Mouse (Mus musculus): ENCODE measurements around the gene Fcgr1. TPM values are rescaled to one million over a fixed set of nuclear protein-coding genes. Genes with fewer than 3 reads are reported as not detected.
"Not testable (repeated sequence)": the region's sequence is repeated elsewhere in the genome, so short reads cannot be mapped to it uniquely, and the experiment has no call there.

The Fcgr1 gene
- polyA plus RNA-seq, 1 experiment from 2014 or later = 1.7 TPM

DNA sequence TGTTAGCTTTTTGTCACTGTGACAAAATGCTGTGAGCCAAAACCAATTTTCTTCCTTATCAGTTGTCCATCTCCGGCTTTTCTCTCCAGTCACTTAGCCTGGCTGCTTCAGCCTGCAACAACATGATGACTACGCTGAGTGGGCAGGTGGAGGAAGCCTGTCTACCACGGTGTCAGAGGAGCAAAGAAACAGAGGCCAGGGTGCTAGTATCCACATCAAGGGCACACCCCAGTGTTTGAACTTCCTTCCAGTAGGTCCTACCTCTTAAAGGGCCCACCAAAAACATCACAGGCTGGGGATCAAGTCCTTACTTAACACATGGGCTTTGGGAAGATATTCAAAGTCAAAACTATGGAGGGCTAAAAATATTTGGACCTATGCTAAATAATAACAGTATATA, 15.7 kb upstream of the Fcgr1 start:
- Histone ChIP-seq H3K27me3 (replicated peaks; ENCODE audit: control insufficient read depth, insufficient read depth, low read length) (no peaks in the 10 kb centered on the region), H3K27ac (ENCODE audit: low read depth, low read length) (no peak overlapping the region), H3K4me3 (ENCODE audit: low read length) (no peak overlapping the region), H3K9me3 (ENCODE audit: control insufficient read depth, low read length) (no peaks in the 10 kb centered on the region), H3K4me1 (ENCODE audit: control insufficient read depth, insufficient read depth, low read depth, low read length) (no peaks in the 10 kb centered on the region), H3K4me2 (ENCODE audit: low read length) (no peak overlapping the region), H3K9ac (ENCODE audit: low read depth, low read length) (no peak overlapping the region), H3K36me3 (ENCODE audit: control insufficient read depth, insufficient read depth, low read length) (no peaks in the 10 kb centered on the region)
- 63% methylated on average over 3 of the region's 3 CpGs for WGBS
- no peak for ATAC-seq

DNA sequence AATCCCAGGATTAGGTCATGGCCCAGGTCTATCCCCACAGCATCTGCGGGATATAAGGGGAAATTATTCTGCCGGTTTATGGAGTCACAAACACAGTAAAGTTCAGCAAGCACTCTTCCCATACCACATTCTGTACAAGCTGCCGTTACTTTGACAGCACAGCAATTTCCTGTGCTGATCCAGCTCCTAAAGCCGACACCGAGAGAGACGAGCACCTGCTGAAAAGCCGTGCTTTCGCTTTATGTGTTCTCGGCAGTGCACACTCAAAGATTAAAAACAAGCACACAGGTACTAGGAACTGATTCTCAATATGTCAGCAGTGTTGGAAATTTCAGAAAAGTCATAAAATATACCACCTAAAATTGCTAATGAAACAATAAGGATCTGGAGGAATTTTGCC, 12.7 kb upstream of the Fcgr1 start:
- no peaks in the 10 kb centered on the region for H3K36me3 ChIP-seq (ENCODE audit: control insufficient read depth, insufficient read depth, low read length)
- H3K27me3 ChIP-seq (replicated peaks; ENCODE audit: control insufficient read depth, insufficient read depth, low read length) = no peaks in the 10 kb centered on the region
- no peak overlapping the region for H3K27ac ChIP-seq (ENCODE audit: low read depth, low read length)
- H3K9me3 ChIP-seq (ENCODE audit: control insufficient read depth, low read length) = no peaks in the 10 kb centered on the region
- no peaks in the 10 kb centered on the region for H3K4me1 ChIP-seq (ENCODE audit: control insufficient read depth, insufficient read depth, low read depth, low read length)
- no peak overlapping the region for H3K4me3 ChIP-seq (ENCODE audit: low read length)
- ATAC-seq = no peak
- H3K9ac ChIP-seq (ENCODE audit: low read depth, low read length) = no peak overlapping the region
- WGBS = 90% methylated on average over 9 of the region's 9 CpGs
- no peak overlapping the region for H3K4me2 ChIP-seq (ENCODE audit: low read length)

GRCm38 (mm10) chr3:96302076-96302475, 8.3 kb upstream of the Fcgr1 start:
- no peaks in the 10 kb centered on the region for H3K9me3 ChIP-seq (ENCODE audit: control insufficient read depth, low read length)
- H3K4me3 ChIP-seq (ENCODE audit: low read length) = no peak overlapping the region
- H3K4me2 ChIP-seq (ENCODE audit: low read length) = no peak overlapping the region
- 84% methylated on average over 5 of the region's 5 CpGs for WGBS
- no peaks in the 10 kb centered on the region for H3K27me3 ChIP-seq (replicated peaks; ENCODE audit: control insufficient read depth, insufficient read depth, low read length)
- H3K27ac ChIP-seq (ENCODE audit: low read depth, low read length) = no peak overlapping the region
- no peaks in the 10 kb centered on the region for H3K4me1 ChIP-seq (ENCODE audit: control insufficient read depth, insufficient read depth, low read depth, low read length)
- no peak for ATAC-seq
- H3K36me3 ChIP-seq (ENCODE audit: control insufficient read depth, insufficient read depth, low read length) = no peaks in the 10 kb centered on the region
- no peak overlapping the region for H3K9ac ChIP-seq (ENCODE audit: low read depth, low read length)

DNA sequence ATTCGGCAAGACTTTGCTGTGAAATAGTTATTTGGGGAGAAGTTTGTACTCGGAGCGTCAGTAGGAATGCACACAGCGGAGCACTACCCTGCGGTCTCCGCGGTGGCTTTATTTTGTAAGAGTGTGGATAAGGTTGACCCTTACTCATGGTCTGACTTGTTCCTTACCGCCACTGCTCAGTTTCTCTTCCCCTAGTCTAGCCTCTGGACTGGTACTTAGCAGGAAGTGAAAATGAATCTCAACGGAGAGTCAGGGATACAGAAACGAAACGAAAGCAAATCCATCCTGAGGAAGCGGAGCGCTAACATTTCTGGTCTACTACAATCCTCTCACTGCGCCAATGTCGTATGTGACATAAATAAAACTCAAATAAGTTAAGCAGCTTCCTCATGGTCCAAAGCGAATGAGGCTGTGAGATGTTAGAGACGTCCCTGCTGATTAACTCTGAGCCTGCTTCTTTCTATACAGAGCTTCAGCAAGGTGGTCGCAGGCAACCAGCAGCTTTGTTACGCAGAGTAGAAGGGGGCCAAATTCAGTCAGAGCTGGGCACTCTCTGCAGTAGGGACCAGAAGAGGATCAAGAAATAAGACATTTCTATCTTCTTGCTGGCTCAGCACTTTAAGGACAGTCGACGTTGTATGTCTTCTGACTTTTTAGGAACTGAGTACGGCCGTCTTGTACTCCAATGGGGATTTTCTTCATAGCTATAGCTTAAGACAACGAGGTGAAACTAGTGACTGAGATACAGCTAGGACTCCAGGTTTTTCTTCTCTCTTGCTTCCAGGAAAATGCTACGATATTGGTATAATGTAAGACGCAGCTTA, 7.1 kb upstream of the Fcgr1 start:
- Histone ChIP-seq H3K4me1 (ENCODE audit: control insufficient read depth, insufficient read depth, low read depth, low read length) (no peaks in the 10 kb centered on the region), H3K27me3 (replicated peaks; ENCODE audit: control insufficient read depth, insufficient read depth, low read length) (no peaks in the 10 kb centered on the region), H3K9me3 (ENCODE audit: control insufficient read depth, low read length) (no peaks in the 10 kb centered on the region), H3K4me3 (ENCODE audit: low read length) (peak overlapping the region; percentile 14; the same call in 1 of the 2 replicates), H3K4me2 (ENCODE audit: low read length) (peak overlapping the region; percentile 21), H3K36me3 (ENCODE audit: control insufficient read depth, insufficient read depth, low read length) (no peaks in the 10 kb centered on the region), H3K9ac (ENCODE audit: low read depth, low read length) (no peak overlapping the region), H3K27ac (ENCODE audit: low read depth, low read length) (no peak overlapping the region)
- 75% methylated on average over 26 of the region's 26 CpGs for WGBS
- no peak for ATAC-seq

GRCm38 (mm10) chr3:96299562-96299961, 5.8 kb upstream of the Fcgr1 start:
- Histone ChIP-seq H3K27me3 (replicated peaks; ENCODE audit: control insufficient read depth, insufficient read depth, low read length) (no peaks in the 10 kb centered on the region), H3K9me3 (ENCODE audit: control insufficient read depth, low read length) (0 out of 2 replicates have a peak, but pooled peaks cover 3% of the 10 kb centered on the region), H3K4me3 (ENCODE audit: low read length) (no peak overlapping the region), H3K4me2 (ENCODE audit: low read length) (no peak overlapping the region), H3K4me1 (ENCODE audit: control insufficient read depth, insufficient read depth, low read depth, low read length) (no peaks in the 10 kb centered on the region), H3K36me3 (ENCODE audit: control insufficient read depth, insufficient read depth, low read length) (no peaks in the 10 kb centered on the region), H3K9ac (ENCODE audit: low read depth, low read length) (no peak overlapping the region), H3K27ac (ENCODE audit: low read depth, low read length) (no peak overlapping the region)
- WGBS = 98% methylated on average over 2 of the region's 2 CpGs
- no peak for ATAC-seq

GRCm38 (mm10) chr3:96298360-96298759, 4.6 kb upstream of the Fcgr1 start:
- Histone ChIP-seq H3K4me3 (ENCODE audit: low read length) (no peak overlapping the region), H3K4me2 (ENCODE audit: low read length) (no peak overlapping the region), H3K4me1 (ENCODE audit: control insufficient read depth, insufficient read depth, low read depth, low read length) (no peaks in the 10 kb centered on the region), H3K9me3 (ENCODE audit: control insufficient read depth, low read length) (0 out of 2 replicates have a peak, but pooled peaks cover 3% of the 10 kb centered on the region), H3K9ac (ENCODE audit: low read depth, low read length) (no peak overlapping the region), H3K27ac (ENCODE audit: low read depth, low read length) (no peak overlapping the region), H3K36me3 (ENCODE audit: control insufficient read depth, insufficient read depth, low read length) (no peaks in the 10 kb centered on the region), H3K27me3 (replicated peaks; ENCODE audit: control insufficient read depth, insufficient read depth, low read length) (no peaks in the 10 kb centered on the region)
- WGBS = 90% methylated on average over 4 of the region's 4 CpGs
- ATAC-seq = no peak

GRCm38 (mm10) chr3:96293368-96293767, 401 bp downstream of the Fcgr1 start:
- Histone ChIP-seq H3K9me3 (ENCODE audit: control insufficient read depth, low read length) (0 out of 2 replicates have a peak, but pooled peaks cover 3% of the 10 kb centered on the region), H3K4me2 (ENCODE audit: low read length) (no peak overlapping the region), H3K27me3 (replicated peaks; ENCODE audit: control insufficient read depth, insufficient read depth, low read length) (no peaks in the 10 kb centered on the region), H3K36me3 (ENCODE audit: control insufficient read depth, insufficient read depth, low read length) (no peaks in the 10 kb centered on the region), H3K9ac (ENCODE audit: low read depth, low read length) (no peak overlapping the region), H3K27ac (ENCODE audit: low read depth, low read length) (no peak overlapping the region), H3K4me1 (ENCODE audit: control insufficient read depth, insufficient read depth, low read depth, low read length) (no peaks in the 10 kb centered on the region), H3K4me3 (ENCODE audit: low read length) (no peak overlapping the region)
- ATAC-seq = no peak
- WGBS = 62% methylated on average over 5 of the region's 5 CpGs

GRCm38 (mm10) chr3:96292641-96293040, 1.1 kb downstream of the Fcgr1 start:
- no peak for ATAC-seq
- Histone ChIP-seq H3K4me2 (ENCODE audit: low read length) (no peak overlapping the region), H3K36me3 (ENCODE audit: control insufficient read depth, insufficient read depth, low read length) (no peaks in the 10 kb centered on the region), H3K27me3 (replicated peaks; ENCODE audit: control insufficient read depth, insufficient read depth, low read length) (no peaks in the 10 kb centered on the region), H3K27ac (ENCODE audit: low read depth, low read length) (no peak overlapping the region), H3K9ac (ENCODE audit: low read depth, low read length) (no peak overlapping the region), H3K4me1 (ENCODE audit: control insufficient read depth, insufficient read depth, low read depth, low read length) (no peaks in the 10 kb centered on the region), H3K4me3 (ENCODE audit: low read length) (no peak overlapping the region), H3K9me3 (ENCODE audit: control insufficient read depth, low read length) (0 out of 2 replicates have a peak, but pooled peaks cover 3% of the 10 kb centered on the region)
- 69% methylated on average over 6 of the region's 6 CpGs for WGBS

GRCm38 (mm10) chr3:96290727-96291126, 3.0 kb downstream of the Fcgr1 start:
- H3K36me3 ChIP-seq (ENCODE audit: control insufficient read depth, insufficient read depth, low read length); H3K4me3 ChIP-seq (ENCODE audit: low read length); H3K9ac ChIP-seq (ENCODE audit: low read depth, low read length); H3K9me3 ChIP-seq (ENCODE audit: control insufficient read depth, low read length); H3K4me1 ChIP-seq (ENCODE audit: control insufficient read depth, insufficient read depth, low read depth, low read length); H3K27ac ChIP-seq (ENCODE audit: low read depth, low read length); ATAC-seq; H3K27me3 ChIP-seq (replicated peaks; ENCODE audit: control insufficient read depth, insufficient read depth, low read length); H3K4me2 ChIP-seq (ENCODE audit: low read length): not testable (repeated sequence)
- WGBS = 93% methylated on average over 3 of the region's 3 CpGs

All from hindbrain, embryonic 16.5 days (tissue).